Mouse (Mus musculus): Measurements from ENCODE around the gene Cfap58. TPM values are rescaled to one million over a fixed set of nuclear protein-coding genes. Genes with fewer than 3 reads are reported as not detected.

The Cfap58 gene
- polyA plus RNA-seq, 1 experiment from 2014 or later, result not detected

DNA sequence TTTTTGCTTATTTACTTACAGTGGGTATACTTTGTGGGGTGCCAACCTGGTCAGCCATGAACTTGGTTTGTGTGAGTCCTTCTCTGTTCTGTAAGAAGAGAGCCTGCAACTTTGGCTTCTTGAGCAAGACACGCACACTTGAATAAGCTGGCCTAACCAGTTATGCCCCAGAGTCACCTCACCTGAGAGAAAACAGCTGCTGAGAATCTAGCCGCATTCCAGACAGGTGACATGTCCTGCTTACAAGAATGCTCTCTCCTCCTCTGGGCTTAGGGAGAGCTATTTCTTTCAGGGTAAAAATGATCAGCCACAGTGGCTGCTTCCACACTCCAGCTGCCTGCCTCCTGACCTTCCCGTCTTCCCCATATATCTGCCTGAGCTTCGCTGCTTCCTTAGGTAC, 8.4 kb upstream of the Cfap58 start:
- Histone ChIP-seq H3K27ac (no peak overlapping the region), H3K36me3 (ENCODE audit: inconsistent target) (no peaks in the 10 kb centered on the region), H3K4me3 (ENCODE audit: inconsistent target) (no peak overlapping the region), H3K79me2 (ENCODE audit: inconsistent target) (no peaks in the 10 kb centered on the region)
- 94% methylated on average over 4 of the region's 4 CpGs for WGBS (ENCODE audit: missing documents)

- Histone ChIP-seq H3K36me3 (ENCODE audit: inconsistent target) (no peaks in the 10 kb centered on the region), H3K79me2 (ENCODE audit: inconsistent target) (no peaks in the 10 kb centered on the region), H3K4me3 (ENCODE audit: inconsistent target) (no peak overlapping the region), H3K27ac (no peak overlapping the region)
- WGBS (ENCODE audit: missing documents), result 43% methylated on average over 7 of the region's 7 CpGs
Observed at GRCm38 (mm10) chr19:47931982-47932638, 5.4 kb upstream of the Cfap58 start.

DNA sequence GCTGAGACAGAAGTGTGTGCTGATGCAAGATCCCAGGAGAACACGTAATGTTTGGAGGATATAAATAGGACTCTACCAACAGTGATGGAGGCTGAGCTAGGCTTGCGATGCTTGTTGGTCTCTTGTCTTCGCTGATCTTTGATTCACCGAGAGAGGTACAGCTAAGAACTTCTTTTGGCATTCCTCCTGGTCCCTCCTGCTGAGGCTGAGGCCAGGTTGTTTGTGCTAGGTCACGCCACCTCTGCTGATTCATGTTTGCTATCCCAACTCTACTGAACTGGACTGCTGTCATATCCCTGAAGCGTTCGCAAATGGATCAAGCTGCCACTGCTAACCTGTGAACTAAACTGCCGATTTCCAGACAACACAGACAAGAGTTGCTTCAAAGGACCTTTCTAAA, 3.3 kb upstream of the Cfap58 start:
- H3K36me3 ChIP-seq (ENCODE audit: inconsistent target), result no peaks in the 10 kb centered on the region
- no peaks in the 10 kb centered on the region for H3K79me2 ChIP-seq (ENCODE audit: inconsistent target)
- H3K27ac ChIP-seq, result no peak overlapping the region
- H3K4me3 ChIP-seq (ENCODE audit: inconsistent target), result no peak overlapping the region
- 88% methylated on average over 8 of the region's 8 CpGs for WGBS (ENCODE audit: missing documents)

DNA sequence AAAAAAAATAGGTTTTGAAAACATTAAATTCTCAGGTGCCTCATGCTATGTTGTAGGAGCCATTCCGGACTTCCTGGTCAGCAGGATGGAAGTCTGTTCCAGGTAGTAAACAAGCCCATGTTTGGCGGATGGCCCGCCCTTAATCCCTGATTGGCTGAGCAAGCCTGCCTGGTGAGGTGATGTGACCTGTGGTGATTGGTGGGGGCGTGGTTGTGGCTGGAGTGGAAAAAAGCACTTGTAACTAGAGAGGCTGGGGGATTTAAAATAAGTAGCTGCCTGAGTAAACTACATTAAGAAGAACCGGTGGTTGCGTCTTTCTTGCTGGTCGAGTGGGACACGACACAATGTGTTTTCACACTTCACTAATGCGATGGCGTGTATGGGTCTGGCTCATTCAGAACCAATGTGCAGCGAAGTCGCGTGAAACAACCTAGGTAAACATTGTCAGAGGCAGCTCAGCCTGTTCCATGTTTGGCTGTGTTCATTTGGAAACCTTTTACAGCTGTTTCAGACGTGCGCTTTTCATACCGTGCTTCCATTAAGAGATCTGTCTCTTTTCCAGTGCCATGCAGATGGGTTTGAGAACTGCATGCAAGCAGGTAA, 2.7 kb upstream of the Cfap58 start:
- Histone ChIP-seq H3K4me3 (ENCODE audit: inconsistent target) (no peak overlapping the region), H3K36me3 (ENCODE audit: inconsistent target) (no peaks in the 10 kb centered on the region), H3K27ac (no peak overlapping the region), H3K79me2 (ENCODE audit: inconsistent target) (no peaks in the 10 kb centered on the region)
- WGBS (ENCODE audit: missing documents), result 90% methylated on average over 14 of the region's 16 CpGs

- WGBS (ENCODE audit: missing documents), result 88% methylated on average over 6 of the region's 6 CpGs
Observed at GRCm38 (mm10) chr19:47935530-47935929, 1.9 kb upstream of the Cfap58 start.

GRCm38 (mm10) chr19:47936490-47936889, 985 bp upstream of the Cfap58 start:
- WGBS (ENCODE audit: missing documents), result 44% methylated on average over 11 of the region's 11 CpGs
- H3K27ac ChIP-seq, result peak overlapping the region; percentile 38

More at GRCm38 (mm10) chr19:47935530-47935929, 1.9 kb upstream of the Cfap58 start:
- Histone ChIP-seq H3K27ac (no peak overlapping the region), H3K36me3 (ENCODE audit: inconsistent target) (no peaks in the 10 kb centered on the region), H3K79me2 (ENCODE audit: inconsistent target) (no peaks in the 10 kb centered on the region), H3K4me3 (ENCODE audit: inconsistent target) (no peak overlapping the region)

GRCm38 (mm10) chr19:47936938-47937337, 537 bp upstream of the Cfap58 start:
- peak overlapping the region; percentile 38 for H3K27ac ChIP-seq
- WGBS (ENCODE audit: missing documents), result 25% methylated on average over 9 of the region's 9 CpGs
- no peaks in the 10 kb centered on the region for H3K36me3 ChIP-seq (ENCODE audit: inconsistent target)
- peak overlapping the region; percentile 41 for H3K4me3 ChIP-seq (ENCODE audit: inconsistent target)
- H3K79me2 ChIP-seq (ENCODE audit: inconsistent target), result no peaks in the 10 kb centered on the region

More at GRCm38 (mm10) chr19:47936490-47936889, 985 bp upstream of the Cfap58 start:
- Histone ChIP-seq H3K36me3 (ENCODE audit: inconsistent target) (no peaks in the 10 kb centered on the region), H3K4me3 (ENCODE audit: inconsistent target) (peak overlapping the region; percentile 41; the same call in 1 of the 2 replicates), H3K79me2 (ENCODE audit: inconsistent target) (no peaks in the 10 kb centered on the region)

DNA sequence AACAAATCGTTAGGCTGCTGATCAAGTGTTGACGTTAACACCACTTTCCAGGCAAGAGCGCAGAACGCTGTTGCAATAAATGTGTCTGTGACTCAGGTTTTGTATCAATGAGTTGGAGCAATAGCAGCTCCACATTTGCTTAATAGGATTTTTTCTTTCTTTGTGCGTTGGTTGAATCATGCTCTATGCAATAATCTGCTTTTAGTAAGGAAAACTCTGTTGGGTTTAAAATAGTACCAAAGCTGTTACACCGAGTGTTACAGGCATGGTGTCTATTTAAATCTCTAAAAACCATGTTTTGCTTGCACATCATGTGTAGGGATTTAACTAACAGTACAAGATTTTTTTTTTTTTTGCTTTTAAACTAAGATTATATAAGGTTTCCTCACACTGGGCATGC, 1.9 kb downstream of the Cfap58 start:
- no peaks in the 10 kb centered on the region for H3K36me3 ChIP-seq (ENCODE audit: inconsistent target)
- no peak overlapping the region for H3K27ac ChIP-seq
- no peaks in the 10 kb centered on the region for H3K79me2 ChIP-seq (ENCODE audit: inconsistent target)
- no peak overlapping the region for H3K4me3 ChIP-seq (ENCODE audit: inconsistent target)
- 91% methylated on average over 6 of the region's 6 CpGs for WGBS (ENCODE audit: missing documents)

DNA sequence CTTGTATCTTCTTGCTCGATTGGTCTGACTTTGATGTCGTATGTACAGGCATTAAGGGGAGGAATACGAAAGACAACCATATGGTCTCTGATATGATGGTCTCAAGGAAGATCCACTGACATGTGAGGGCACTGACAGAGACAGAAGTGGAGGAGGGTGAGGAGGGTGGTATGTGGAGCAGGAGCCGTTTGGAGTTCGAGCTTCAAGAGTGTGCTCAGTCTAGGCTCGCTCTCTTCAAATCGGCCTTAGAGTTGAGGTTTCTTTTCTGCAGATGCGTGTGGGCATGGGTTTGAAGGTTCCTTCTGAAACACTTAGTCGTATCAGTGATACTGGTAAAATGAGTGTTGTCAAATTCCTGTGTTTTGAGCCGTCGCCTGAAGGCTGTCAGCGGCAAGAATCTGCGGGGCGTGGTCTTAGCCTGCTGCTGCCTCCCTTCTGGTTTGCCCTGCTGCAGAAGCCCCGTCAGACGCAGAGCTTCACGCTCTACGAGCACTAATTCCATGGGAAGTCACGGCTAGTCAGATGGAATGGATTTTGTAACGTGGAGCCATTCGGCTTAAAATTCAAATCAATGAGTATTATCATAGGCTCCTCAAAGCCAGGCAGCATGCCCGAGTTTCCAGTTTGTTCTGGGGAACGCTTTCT, 9.5 kb downstream of the Cfap58 start:
- no peak overlapping the region for H3K4me3 ChIP-seq (ENCODE audit: inconsistent target)
- 73% methylated on average over 23 of the region's 23 CpGs for WGBS (ENCODE audit: missing documents)
- no peaks in the 10 kb centered on the region for H3K36me3 ChIP-seq (ENCODE audit: inconsistent target)
- H3K27ac ChIP-seq, result no peak overlapping the region
- no peaks in the 10 kb centered on the region for H3K79me2 ChIP-seq (ENCODE audit: inconsistent target)

- Histone ChIP-seq H3K27ac (no peak overlapping the region), H3K79me2 (ENCODE audit: inconsistent target) (no peaks in the 10 kb centered on the region), H3K36me3 (ENCODE audit: inconsistent target) (no peaks in the 10 kb centered on the region), H3K4me3 (ENCODE audit: inconsistent target) (no peak overlapping the region)
- 73% methylated on average over 7 of the region's 7 CpGs for WGBS (ENCODE audit: missing documents)
Observed at GRCm38 (mm10) chr19:47950946-47951345, 13.5 kb downstream of the Cfap58 start.

DNA sequence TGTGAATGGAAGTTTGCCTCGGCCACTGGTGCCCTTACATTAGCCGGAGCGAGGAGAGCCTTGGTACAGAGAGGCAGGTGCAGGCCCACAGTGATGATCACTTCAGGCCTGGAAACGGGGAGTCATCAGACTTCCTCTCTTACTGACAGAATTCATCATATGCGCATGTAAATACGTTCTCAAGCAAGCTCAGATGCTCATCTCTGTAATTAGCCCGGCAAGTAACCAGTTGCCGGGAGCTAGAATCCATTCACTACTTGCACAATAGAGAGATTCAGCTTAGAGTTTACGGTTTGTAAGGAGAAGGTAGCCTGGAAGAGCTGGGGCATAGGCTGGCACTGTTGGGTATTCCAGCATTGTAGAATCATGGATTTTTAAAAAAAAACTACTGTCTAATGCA, 15.7 kb downstream of the Cfap58 start:
- no peaks in the 10 kb centered on the region for H3K36me3 ChIP-seq (ENCODE audit: inconsistent target)
- no peaks in the 10 kb centered on the region for H3K79me2 ChIP-seq (ENCODE audit: inconsistent target)
- 88% methylated on average over 9 of the region's 9 CpGs for WGBS (ENCODE audit: missing documents)
- no peak overlapping the region for H3K4me3 ChIP-seq (ENCODE audit: inconsistent target)
- no peak overlapping the region for H3K27ac ChIP-seq

GRCm38 (mm10) chr19:47958181-47958580, 20.7 kb downstream of the Cfap58 start:
- 86% methylated on average over 13 of the region's 13 CpGs for WGBS (ENCODE audit: missing documents)
- H3K4me3 ChIP-seq (ENCODE audit: inconsistent target), result no peak overlapping the region

GRCm38 (mm10) chr19:47968993-47969659, 31.7 kb downstream of the Cfap58 start:
- WGBS (ENCODE audit: missing documents), result 70% methylated on average over 17 of the region's 17 CpGs
- H3K27ac ChIP-seq, result no peak overlapping the region
- H3K4me3 ChIP-seq (ENCODE audit: inconsistent target), result no peak overlapping the region
- H3K79me2 ChIP-seq (ENCODE audit: inconsistent target), result no peaks in the 10 kb centered on the region
- no peaks in the 10 kb centered on the region for H3K36me3 ChIP-seq (ENCODE audit: inconsistent target)

More at GRCm38 (mm10) chr19:47958181-47958580, 20.7 kb downstream of the Cfap58 start:
- Histone ChIP-seq H3K27ac (no peak overlapping the region), H3K36me3 (ENCODE audit: inconsistent target) (no peaks in the 10 kb centered on the region), H3K79me2 (ENCODE audit: inconsistent target) (no peaks in the 10 kb centered on the region)

- Histone ChIP-seq H3K4me3 (ENCODE audit: inconsistent target) (no peak overlapping the region), H3K79me2 (ENCODE audit: inconsistent target) (no peaks in the 10 kb centered on the region), H3K27ac (no peak overlapping the region), H3K36me3 (ENCODE audit: inconsistent target) (no peaks in the 10 kb centered on the region)
- WGBS (ENCODE audit: missing documents), result 91% methylated on average over 5 of the region's 8 CpGs
Observed at GRCm38 (mm10) chr19:47971066-47971465, 33.6 kb downstream of the Cfap58 start.
